Mouse (Mus musculus) cerebellum, adult 8-10 months (tissue): ENCODE results near the gene Ly9.

ENCODE experiments used
- DNase-seq: peaks from one replicate; pipeline ENCODE4 v3.0.0; 2022

Gene Ly9

DNA sequence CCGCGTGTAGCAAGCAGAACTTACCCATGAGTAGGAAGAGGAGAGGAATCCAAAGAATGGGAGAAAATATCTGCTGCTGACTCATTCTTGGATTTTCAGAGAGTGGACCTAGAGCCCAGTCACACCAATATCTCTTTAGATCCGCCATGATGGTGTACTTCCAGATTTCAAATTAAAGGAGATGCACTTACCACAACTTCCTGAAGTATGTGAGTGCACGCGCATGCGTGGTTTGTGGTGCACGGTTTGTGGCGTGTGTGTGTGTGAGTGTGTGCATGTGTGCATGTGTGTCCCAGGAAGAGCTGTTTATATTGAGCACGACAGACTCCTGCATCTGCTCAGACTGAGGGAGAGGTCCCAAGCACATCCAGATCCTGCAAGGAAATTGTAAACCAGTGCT lies at the start of gene Ly9:
Gene Ly9, minus strand, starts transcription at position 235 of the 400 bp plus-strand sequence.
- DNase-seq, result no peak

DNA sequence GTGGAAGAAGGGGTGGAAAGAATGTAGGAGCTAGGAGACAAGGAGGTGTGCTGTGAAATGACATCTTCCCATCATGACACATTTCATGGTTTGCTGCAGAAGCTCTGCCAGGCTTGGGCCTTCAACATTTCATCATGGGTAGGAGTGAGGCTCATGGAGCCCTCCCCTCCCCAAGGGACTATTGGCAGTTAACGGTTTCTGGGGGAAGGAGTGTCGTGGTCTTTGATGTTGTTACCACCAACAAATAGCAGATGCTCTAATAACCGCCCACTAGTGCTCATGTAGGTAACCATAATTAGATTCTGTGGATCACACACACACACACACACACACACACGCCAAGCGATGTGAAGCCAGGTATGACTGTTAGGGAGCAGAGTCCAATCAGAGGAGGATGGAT lies 45.5 kb upstream of the Ly9 start, which contains the start of gene Slamf7:
Gene Slamf7, minus strand, starts transcription at position 302 of the 400 bp plus-strand sequence.
- DNase-seq, result no peak

DNA sequence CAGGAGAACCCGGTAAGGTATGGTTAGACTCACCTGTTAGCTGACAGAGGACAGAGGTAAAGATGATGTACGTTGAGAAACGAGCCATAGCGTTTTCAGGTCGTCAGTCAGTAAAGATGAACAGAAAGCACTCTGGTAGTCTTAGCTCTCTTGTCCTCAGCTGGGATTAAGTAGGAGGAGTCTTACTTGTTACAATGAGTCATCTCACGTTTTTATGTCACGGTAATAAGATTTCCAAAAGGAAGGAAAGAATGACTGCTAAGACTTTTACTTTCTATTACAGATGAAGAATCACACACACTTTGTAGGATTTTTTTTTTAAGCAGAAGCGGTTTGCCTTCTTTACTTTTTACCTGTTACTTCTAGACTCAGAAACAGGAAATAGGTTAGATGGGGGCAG lies 41.6 kb upstream of the Ly9 start:
- DNase-seq, result no peak

DNA sequence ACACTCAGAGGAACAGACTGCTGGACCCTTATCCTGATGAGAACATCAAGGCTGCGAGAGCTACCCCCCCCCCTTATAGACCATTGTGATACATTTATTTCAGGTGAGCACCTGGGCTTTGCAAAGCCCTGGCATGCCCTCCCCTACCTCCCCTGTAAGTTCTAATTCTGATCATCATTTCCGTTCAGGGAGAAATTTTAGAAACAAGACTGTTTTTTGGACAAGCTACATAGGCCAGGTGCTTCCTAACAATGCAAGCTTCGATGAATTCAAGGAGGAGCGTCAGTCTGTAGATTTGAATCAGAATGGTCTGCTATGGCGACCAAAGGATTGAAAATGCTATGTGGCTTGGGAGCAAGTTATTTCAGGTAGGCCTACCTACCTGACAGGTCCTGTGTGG lies 40.5 kb upstream of the Ly9 start:
- DNase-seq, result no peak

DNA sequence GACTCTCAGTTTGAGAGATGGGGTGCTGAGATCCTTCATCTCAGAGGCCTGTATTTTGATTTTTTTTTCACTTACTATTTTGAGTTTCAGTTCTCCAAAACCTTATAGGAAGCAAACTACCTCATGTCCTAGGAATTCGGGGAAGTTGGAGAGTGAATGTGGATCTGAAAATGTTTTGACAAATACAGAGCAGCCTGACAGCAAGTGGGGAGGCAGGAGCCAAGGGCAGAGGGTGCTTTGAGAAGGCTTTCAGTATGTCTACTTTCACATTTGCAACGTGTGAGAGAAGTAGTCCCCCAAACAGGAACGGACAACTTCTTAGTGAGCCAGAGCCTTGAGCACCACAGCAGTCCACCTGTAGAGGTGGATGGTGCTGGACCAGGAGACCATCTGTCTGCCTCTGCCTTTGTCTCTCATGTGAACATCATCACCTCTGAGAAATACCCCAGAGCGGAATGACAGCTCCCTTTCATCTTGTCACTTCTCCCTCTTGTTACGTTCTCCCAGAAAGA lies 39.3 kb upstream of the Ly9 start:
- DNase-seq, result no peak

DNA sequence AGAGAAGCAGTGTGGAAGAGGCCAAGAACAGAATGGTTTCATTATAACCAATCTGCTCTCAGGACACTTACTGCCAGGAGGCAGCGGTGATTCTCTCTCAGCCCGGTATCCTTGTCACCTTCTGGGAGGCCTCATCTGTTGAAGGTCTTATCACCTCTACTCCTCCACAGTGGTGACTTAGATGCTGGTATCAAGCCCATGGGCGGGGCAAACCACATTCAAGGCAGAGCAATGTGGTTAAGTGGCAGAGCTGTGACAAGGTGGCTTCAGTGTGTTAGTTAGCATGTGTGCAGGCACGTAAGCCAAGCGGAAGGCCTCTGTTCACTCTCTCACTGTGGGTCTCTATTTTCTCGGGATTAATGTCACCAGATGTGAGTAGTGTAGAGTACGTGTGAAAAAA lies 36.4 kb upstream of the Ly9 start:
- no peak for DNase-seq

DNA sequence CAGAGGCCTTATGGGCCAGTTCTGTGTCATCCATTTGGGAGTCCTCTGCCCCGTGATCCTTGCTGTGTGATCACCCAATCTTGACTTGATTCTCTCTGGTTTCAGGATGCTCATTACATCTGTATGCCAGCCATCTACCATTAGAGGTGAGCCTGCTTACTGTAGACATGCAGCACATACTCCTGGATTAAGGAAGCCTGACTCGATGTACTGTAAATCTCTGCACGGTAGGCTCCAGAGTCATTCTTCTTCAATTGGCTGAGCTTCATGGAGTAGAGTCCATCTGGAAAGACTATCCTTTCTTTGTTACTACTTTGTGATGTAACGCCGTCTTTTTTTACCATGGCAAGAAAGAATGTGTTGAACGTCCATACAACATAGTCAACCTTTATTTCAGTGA lies 33.6 kb upstream of the Ly9 start:
- no peak for DNase-seq

DNA sequence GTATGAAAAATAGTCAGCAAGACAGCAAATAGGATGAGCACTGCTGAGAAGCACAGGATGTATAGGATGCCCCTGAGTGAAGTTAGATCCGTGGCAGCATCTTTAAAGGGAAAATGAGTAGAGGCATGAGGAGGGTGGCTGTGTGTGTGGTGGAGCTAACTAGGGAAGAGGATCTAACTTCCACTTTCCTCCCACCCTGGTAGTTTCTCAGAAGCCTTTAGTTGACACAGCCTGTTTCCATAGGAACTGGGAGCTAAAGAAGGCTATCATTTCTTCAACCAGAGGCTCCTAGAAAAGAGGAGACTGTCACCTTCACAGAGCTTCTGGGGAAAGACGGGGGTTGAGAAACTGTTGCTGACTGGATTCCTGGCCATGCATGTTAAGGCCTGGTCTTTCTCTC lies 31.5 kb upstream of the Ly9 start:
- DNase-seq, result no peak

DNA sequence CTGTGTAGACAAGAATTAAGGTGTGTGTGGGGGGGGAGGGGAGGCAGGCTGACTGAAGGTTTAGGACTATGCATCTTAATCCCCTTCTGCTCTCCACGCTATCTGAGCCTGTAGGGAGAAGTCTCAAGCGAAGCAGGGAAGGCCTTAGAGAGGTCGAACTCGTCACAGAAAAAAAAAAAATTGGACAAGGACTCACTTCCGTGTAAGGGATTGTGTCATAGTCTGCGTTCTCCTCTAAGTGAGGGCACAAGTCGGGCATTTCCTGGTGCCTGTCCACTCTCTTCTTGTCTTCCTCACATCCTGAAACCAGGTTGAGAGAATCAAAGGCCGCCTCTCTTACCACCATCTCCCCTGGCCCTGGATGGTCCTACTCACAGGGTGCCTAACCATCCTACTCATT lies 29.9 kb upstream of the Ly9 start:
- DNase-seq, result no peak

DNA sequence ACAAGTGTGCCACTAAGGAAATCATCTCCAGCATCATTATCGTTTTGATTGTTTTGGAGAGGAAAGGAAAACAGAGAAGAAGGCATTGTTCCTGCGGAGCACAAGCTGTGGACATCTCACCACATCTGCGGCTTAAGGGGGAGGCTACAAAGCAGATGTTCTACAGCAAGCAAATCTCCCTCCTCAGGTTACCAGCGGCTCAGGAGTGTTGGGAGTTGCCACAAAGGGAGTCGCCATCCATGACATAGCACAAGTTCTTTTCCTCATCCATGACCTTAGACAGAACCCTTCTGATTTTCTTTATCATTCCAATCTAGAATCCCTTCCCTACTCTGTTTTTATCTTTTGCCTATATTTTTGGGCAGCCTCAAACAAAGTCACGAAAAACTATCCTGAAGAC lies 28.5 kb upstream of the Ly9 start:
- DNase-seq, result no peak

DNA sequence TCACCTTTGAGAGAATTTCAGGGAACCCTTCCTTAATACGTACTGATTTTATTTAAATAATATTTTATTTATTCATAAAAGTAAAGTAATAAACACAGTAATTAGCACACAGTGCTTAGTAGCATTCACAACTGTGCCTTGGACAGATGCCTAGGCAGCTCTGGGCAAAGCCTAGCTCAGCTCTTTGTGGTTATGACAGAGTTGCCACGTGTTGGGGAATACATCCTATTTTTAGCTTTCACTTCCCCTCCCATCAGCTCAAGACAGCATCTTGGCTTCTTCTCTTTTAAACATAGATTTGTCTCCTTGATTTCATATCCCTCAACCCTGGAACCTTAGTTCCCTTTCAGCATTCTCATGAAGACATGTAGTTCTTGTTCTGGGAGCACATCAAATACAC lies 24.2 kb upstream of the Ly9 start:
- DNase-seq, result no peak

DNA sequence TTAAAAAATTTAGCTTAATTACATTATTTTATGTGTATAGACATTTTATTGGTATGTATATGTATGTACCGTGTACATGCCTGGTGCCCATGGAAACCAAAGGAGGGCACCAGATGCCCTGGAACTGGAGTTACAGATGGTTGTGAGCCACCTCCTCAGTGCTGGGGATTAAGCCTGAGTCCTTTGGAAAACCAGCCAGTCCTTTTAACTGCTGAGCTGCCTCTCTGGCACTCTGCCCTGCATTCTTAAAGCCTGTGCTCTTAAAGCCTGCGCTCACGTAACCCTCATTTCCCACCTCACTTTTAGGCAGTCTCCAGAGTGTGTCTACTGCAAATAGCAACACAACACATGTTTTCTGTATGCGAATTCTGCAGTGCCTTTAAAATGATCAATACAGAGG lies 23.7 kb upstream of the Ly9 start:
- DNase-seq, result no peak

DNA sequence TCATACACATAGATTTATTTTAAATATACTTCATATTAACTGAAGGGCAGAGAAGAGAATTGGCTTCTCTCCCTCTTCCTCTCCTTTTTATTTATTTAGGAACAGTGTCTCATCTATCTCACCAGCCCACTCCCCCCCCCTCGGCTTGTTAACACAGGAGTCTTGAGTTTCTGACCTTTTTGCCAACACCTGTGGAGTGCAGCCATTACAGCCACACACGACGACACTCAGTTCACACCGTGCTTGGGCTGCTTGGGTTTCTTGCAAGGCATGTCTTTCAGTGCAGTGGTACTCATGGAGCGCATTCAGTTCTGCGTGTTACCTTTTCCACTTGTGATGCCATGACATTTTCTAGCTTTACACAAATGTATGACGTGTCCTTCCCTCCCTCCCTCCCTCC lies 22.8 kb upstream of the Ly9 start:
- DNase-seq, result no peak

DNA sequence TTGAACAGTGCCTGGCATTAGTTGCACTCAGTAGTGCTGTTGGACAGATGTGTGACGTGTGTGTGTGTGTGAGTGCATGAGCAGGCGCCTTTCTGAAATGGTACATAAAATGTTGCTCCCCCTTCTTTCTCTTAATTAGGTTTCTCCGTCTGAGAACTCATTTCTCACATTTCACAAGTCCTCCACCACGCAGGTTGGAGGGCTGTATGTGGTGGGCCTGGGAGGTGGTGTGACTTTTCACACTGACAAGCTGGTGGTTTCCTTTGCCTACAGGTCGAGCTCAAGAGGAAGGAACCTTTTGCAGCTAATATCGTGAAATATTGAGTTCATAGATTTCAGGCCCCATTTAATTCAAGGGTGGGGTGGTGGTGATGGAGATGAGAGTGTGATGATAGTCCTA lies 22.0 kb upstream of the Ly9 start:
- no peak for DNase-seq

DNA sequence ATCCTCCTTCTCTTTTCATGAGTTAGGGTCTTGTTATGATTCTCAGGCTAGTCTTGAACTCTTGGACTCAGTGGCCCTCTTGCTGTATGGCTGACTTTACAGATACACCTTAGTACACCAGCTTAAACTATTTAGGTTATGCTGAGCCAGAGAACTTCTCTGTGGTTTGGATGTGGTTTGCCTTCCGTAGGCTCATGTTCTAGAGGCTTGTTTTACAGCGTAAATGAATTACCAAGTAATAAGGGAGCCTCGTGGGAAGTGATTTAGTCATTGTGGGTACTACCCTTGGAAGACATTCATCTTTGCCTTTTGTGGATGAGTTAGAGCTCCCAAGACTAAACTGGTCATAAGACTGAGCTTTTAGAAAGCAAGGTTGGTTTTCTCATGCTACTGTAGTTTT lies 20.6 kb upstream of the Ly9 start:
- DNase-seq, result no peak

DNA sequence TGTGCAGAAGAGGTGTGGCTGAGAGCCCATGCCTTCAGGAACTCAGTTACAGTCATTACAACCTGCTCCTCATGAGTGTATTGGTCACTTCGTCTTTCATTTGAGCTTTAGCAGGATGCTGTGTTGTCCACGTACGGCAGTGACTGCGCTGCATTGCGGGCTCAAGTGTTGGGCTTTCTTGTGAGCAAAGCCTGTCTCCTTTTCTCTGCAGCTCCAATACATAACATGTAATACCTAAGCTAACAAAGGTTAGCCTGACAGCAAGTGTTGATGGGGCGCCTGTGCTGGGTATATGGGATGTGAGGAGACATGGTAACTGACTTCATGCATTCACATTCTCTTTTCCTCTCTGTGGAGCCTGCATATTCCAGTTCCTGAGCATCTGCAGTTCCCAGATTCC lies 12.9 kb upstream of the Ly9 start:
- DNase-seq, result no peak

DNA sequence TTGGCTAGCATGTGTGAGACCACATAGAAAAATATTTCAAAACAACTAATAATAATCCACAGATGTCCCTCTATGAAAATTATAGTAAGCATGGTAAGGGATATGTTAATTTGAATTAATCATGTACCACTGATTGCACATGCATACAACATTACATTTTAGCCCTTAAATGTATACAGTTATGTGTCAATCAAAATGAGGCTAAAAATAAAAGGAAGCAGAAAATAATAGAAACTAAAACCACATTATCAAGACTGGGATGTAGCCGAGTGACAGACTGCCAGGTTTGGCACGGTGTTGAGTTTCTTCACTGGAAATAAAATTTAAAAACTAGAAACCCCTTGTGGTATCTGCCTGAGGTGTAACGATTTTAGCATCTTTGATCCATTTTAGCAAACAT lies 12.4 kb upstream of the Ly9 start:
- no peak for DNase-seq

DNA sequence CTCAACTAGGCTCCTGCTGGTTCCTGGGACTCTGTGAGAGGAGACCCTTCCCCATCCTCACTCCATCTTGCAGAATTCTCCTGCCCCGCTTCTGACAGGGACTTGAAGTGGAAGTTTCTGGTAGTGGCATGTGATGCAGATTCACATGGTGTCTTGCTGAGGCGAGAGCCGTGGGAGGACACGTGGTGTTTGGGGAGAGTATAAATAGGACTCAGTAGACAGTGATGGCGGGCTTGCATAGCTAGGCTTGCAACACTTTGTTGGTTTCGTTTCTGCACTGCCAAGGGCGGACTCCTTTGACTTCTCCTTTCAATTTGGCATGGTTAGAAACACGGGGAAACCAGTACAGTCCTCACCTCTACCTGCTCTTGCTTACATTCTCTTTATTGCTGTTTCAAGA lies 11.8 kb upstream of the Ly9 start:
- DNase-seq, result no peak

DNA sequence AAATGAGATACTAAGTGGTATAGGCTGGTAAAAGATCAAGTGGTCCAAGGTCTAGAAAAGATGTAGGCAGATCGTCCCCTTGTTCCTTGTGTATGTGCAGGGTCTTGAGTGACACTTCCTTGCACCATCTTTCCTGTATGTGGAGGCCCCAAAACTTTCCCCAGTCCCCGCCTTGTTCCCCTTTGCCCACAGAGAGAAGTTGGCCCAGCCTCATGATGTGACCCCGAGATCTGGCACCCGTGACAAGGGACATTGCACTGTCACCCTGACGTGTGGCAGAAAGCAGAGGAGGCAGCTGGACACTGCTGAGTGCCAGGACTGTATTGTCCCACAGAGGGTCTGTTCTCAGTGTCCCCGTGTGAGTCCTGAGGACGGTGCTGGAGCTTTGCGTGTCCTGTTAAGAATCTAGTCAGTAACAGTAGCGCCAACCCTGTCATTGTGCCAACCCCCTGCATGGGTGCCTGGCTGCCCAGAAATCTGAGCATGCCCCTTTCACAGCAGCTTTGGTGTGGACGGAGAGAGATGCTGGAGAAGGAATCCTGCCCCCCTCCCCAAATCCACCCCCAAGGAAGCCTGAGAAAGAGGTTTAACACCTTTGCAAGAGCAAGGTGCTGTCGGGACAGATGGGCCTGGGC lies 9.8 kb upstream of the Ly9 start:
- no peak for DNase-seq

DNA sequence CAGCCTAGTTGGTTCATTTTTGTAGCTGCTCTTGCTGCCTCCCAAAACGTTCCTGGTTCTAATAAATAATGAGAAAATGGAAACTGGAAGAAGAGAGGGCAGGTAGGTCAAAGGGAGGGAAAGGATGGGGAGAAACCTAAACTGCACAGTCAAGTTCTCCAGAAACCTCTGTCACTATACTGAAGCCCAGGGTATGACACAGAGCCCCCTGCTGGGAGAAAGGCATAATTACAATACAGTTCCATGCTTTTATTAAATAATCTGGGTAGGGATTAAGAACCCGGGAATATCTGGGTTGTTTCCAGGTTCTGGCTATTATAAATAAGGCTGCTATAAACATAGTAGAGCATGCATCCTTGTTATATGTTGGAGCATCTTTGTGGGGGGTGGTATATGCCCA lies 6.8 kb upstream of the Ly9 start:
- no peak for DNase-seq

DNA sequence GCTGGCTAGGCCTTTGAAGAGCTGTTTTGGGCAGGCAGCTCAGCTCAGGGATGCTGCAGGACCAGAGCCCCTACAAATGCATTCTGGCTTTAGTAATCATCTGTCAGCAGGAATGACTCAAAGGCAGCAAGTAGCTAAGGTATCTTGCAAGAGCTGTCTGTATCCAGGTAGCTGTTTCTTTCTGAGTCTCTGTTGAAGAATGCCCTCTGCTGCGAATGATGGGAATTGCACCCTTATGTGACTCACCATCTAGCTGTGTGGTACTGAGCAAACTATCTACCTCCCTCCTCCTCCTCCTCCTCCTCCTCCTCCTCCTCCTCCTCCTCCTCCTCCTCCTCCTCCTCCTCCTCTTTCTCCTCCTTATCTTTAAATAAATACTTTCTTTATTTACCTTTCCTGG lies 3.6 kb upstream of the Ly9 start:
- no peak for DNase-seq

DNA sequence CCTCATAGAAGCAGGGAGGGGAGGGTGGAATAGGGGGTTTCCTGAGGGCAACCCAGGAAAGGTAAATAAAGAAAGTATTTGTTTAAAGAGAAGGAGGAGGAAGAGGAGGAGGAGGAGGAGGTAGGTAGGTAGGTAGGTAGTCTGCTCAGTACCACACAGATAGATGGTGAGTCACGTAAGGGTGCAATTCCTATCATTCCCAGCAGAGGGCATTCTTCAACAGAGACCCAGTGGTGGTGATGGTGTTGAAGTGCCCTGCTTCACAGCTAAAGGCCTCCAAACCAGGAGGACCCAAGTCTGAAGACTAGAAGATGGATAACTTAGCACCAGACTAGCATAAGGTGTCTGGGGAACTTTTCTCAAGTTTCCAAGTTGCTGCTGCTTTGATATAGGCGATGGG lies 2.8 kb upstream of the Ly9 start:
- no peak for DNase-seq

DNA sequence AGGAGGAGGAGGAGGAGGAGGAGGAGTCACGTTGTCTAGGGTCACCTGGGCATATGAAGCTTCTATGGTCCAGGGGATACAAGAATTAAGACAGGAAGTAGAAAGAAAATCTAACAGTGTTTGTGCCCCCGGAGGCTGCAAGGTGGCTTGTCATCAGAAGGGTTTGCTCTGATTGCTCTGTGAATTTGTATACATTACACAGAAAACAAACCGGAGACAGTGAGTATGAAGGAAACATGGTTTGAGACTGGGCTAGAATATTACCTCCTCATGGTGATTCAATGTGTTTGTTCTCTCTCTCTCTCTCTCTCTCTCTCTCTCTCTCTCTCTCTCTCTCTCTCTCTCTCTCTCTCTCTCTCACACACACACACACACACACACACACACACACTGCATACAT lies 554 bp downstream of the Ly9 start:
- DNase-seq, result no peak

DNA sequence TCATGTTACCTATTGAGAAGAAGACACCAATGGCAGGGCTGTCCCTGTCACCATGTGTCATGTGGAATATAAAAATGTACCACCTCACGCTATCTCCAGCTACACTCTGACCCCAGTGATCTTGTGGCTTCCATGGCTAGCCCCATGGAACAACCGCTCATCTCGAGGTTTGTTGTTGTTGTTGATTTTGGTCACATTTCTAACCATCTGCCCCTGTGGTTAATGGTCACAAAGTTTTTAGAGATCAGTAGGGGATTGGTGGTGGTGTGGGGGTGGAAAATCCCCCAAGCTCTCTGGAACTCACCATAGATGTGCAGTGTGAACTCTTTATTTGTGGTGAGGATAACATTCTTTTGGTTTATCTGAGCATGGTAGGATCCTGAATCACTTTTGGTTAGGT lies 2.5 kb downstream of the Ly9 start:
- no peak for DNase-seq

DNA sequence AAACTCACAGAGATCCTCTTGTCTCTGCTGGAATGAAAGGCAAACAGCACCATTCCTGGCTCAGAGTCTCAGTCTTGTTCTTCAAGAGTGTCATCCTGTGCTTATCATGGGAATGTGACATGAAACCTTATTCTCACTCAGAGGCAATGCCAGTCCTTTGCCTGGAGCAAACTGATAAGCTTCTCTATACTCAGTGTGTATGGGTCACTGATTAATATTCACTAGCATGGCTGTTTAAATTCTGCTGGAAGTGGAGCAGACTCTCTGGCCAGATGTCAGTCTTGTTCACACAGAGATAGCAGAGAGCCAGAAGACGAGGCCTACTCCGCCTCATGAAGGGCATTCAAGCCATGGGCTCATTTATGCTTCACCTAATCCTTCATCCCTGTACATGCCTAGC lies 22.6 kb downstream of the Ly9 start:
- DNase-seq, result no peak

DNA sequence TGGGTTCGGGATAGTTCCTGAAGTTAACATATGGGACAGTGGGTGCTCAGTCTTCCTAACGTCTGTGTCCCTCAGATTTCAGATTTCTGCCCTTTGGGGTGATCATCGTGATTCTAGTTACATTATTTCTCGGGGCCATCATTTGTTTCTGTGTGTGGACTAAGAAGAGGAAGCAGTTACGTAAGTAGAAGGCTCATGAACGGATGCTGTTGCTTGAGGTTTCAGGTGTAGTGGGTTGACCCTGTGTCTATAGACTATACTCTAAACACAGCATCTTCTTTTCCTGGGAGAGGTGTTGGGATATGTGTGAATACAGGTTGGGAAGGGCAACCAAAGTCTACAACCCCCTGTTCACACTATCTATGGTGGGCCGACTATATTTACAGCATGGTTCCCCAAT lies 30.0 kb downstream of the Ly9 start:
- no peak for DNase-seq
